Mouse (Mus musculus): ENCODE results near the gene Fpr-rs7. TPM values are rescaled to one million over a fixed set of nuclear protein-coding genes. Genes with fewer than 3 reads are reported as not detected.

The Fpr-rs7 gene
- not detected in 2 replicates for polyA plus RNA-seq (2015; fragmentation: Nextera tagmentation; extraction: Ambion mirVana)

- Histone ChIP-seq H3K4me3 (replicated peaks) (no peak within 1 kb of the TSS), H3K4me1 (no peaks in the 10 kb centered on the region), H3K9me3 (replicated peaks) (0 out of 2 replicates have a peak, but pooled peaks cover 6% of the 10 kb centered on the region), H3K9ac (no peak within 1 kb of the TSS), H3K27ac (replicated peaks) (no peak within 1 kb of the TSS), H3K27me3 (no peaks in the 10 kb centered on the region), H3K36me3 (no peaks in the 10 kb centered on the region), H3K4me2 (replicated peaks) (no peak within 1 kb of the TSS)
- ATAC-seq (ENCODE audit: insufficient number of reproducible peaks, low FRiP score, low TSS enrichment, low read depth), result no peak
These were observed at the start of gene Fpr-rs7 for GRCm38 (mm10) chr17:20114126-20114525. Gene Fpr-rs7, minus strand, starts transcription at chr17:20114226.

GRCm38 (mm10) chr17:20074090-20074489, 39.9 kb downstream of the Fpr-rs7 start:
- WGBS, result 75% methylated on average over 6 of the region's 6 CpGs
- Histone ChIP-seq H3K4me1 (no peaks in the 10 kb centered on the region), H3K4me3 (replicated peaks) (no peak overlapping the region), H3K27ac (replicated peaks) (no peak overlapping the region), H3K36me3 (no peaks in the 10 kb centered on the region), H3K9me3 (replicated peaks) (no peaks in the 10 kb centered on the region), H3K4me2 (replicated peaks) (no peak overlapping the region), H3K9ac (no peak overlapping the region), H3K27me3 (no peaks in the 10 kb centered on the region)
- no peak for ATAC-seq (ENCODE audit: insufficient number of reproducible peaks, low FRiP score, low TSS enrichment, low read depth)

GRCm38 (mm10) chr17:20071656-20072396, 42.2 kb downstream of the Fpr-rs7 start:
- WGBS, result 90% methylated on average over 4 of the region's 4 CpGs
- ATAC-seq (ENCODE audit: insufficient number of reproducible peaks, low FRiP score, low TSS enrichment, low read depth), result no peak
- Histone ChIP-seq H3K36me3 (no peaks in the 10 kb centered on the region), H3K4me1 (no peaks in the 10 kb centered on the region), H3K4me3 (replicated peaks) (no peak overlapping the region), H3K9me3 (replicated peaks) (no peaks in the 10 kb centered on the region), H3K27me3 (no peaks in the 10 kb centered on the region), H3K9ac (no peak overlapping the region), H3K27ac (replicated peaks) (no peak overlapping the region), H3K4me2 (replicated peaks) (no peak overlapping the region)

Other genes with a start within 250 kb of the Fpr-rs7 start
- gene Vmn2r104, start 65.9 kb downstream of the Fpr-rs7 start, polyA plus RNA-seq (2015; fragmentation: Nextera tagmentation; extraction: Ambion mirVana), result not detected in 2 replicates
- gene Fpr-rs6, start 68.9 kb upstream of the Fpr-rs7 start, polyA plus RNA-seq (2015; fragmentation: Nextera tagmentation; extraction: Ambion mirVana), result not detected in 2 replicates
- not detected in 2 replicates for gene Vmn2r105, start 120.8 kb upstream of the Fpr-rs7 start, polyA plus RNA-seq (2015; fragmentation: Nextera tagmentation; extraction: Ambion mirVana)
- not detected in 2 replicates for gene Vmn2r106, start 171.3 kb upstream of the Fpr-rs7 start, polyA plus RNA-seq (2015; fragmentation: Nextera tagmentation; extraction: Ambion mirVana)
- not detected in 2 replicates for gene Vmn2r107, start 231.0 kb upstream of the Fpr-rs7 start, polyA plus RNA-seq (2015; fragmentation: Nextera tagmentation; extraction: Ambion mirVana)